Mouse (Mus musculus): ENCODE measurements around the gene Rnase1. TPM values are rescaled to one million over a fixed set of nuclear protein-coding genes. Genes with fewer than 3 reads are reported as not detected.
A peak's percentile ranks its signal among the peaks of the same experiment; 100 is the strongest.
"Not testable (repeated sequence)": the region's sequence is repeated elsewhere in the genome, so short reads cannot be mapped to it uniquely, and the experiment has no call there.

The Rnase1 gene
- not detected in 2 replicates for polyA plus RNA-seq (2011; ENCODE audit: insufficient read depth, insufficient read length, low read depth, missing spikeins)

- H3K27me3 ChIP-seq (ENCODE audit: control insufficient read depth, insufficient read depth, low read length, poor library complexity, severe bottlenecking) = no peaks in the 10 kb centered on the region
- H3K4me3 ChIP-seq (ENCODE audit: low read depth, low read length) = no peak within 1 kb of the TSS
- H3K4me1 ChIP-seq (ENCODE audit: control insufficient read depth, insufficient read depth, low read length) = peaks cover 3% of the 10 kb centered on the region
- H3K27ac ChIP-seq (ENCODE audit: insufficient read depth, low read length) = no peak within 1 kb of the TSS
- H3K36me3 ChIP-seq (ENCODE audit: control insufficient read depth, insufficient read depth, low read length, poor library complexity, severe bottlenecking) = no peaks in the 10 kb centered on the region
- no peaks in the 10 kb centered on the region for H3K9me3 ChIP-seq (replicated peaks; ENCODE audit: control insufficient read depth, insufficient read depth, low read length, poor library complexity, severe bottlenecking)
- H3K9ac ChIP-seq (ENCODE audit: low read depth, poor library complexity, severe bottlenecking) = no peak within 1 kb of the TSS
- TF ChIP-seq CTCF (IDR thresholded peaks at IDR 0.05; ENCODE audit: low read depth, low read length) (no peak), POLR2A (IDR thresholded peaks at IDR 0.05; ENCODE audit: insufficient read depth, low read length) (no peak), EP300 (IDR thresholded peaks at IDR 0.05; ENCODE audit: insufficient read depth, low read depth, low read length) (no peak)
Measured at GRCm38 (mm10) chr14:51146685-51147084, at the start of gene Rnase1. Gene Rnase1, minus strand, starts transcription at chr14:51146785.

- Histone ChIP-seq H3K9ac (ENCODE audit: low read depth, poor library complexity, severe bottlenecking) (no peak overlapping the region), H3K4me3 (ENCODE audit: low read depth, low read length) (no peak overlapping the region), H3K27me3 (ENCODE audit: control insufficient read depth, insufficient read depth, low read length, poor library complexity, severe bottlenecking) (no peaks in the 10 kb centered on the region), H3K9me3 (replicated peaks; ENCODE audit: control insufficient read depth, insufficient read depth, low read length, poor library complexity, severe bottlenecking) (peaks cover 4% of the 10 kb centered on the region; the same call in 1 of the 2 replicates), H3K27ac (ENCODE audit: insufficient read depth, low read length) (no peak overlapping the region), H3K4me1 (ENCODE audit: control insufficient read depth, insufficient read depth, low read length) (no peaks in the 10 kb centered on the region), H3K36me3 (ENCODE audit: control insufficient read depth, insufficient read depth, low read length, poor library complexity, severe bottlenecking) (no peaks in the 10 kb centered on the region)
- TF ChIP-seq EP300 (IDR thresholded peaks at IDR 0.05; ENCODE audit: insufficient read depth, low read depth, low read length) = no peak
- no peak for TF ChIP-seq POLR2A (IDR thresholded peaks at IDR 0.05; ENCODE audit: insufficient read depth, low read length)
- TF ChIP-seq CTCF (IDR thresholded peaks at IDR 0.05; ENCODE audit: low read depth, low read length) = no peak
Measured at GRCm38 (mm10) chr14:51195681-51196080, 49.1 kb upstream of the Rnase1 start.

GRCm38 (mm10) chr14:51181051-51181450, 34.5 kb upstream of the Rnase1 start:
- H3K4me3 ChIP-seq (ENCODE audit: low read depth, low read length); H3K9me3 ChIP-seq (replicated peaks; ENCODE audit: control insufficient read depth, insufficient read depth, low read length, poor library complexity, severe bottlenecking); H3K27ac ChIP-seq (ENCODE audit: insufficient read depth, low read length); H3K36me3 ChIP-seq (ENCODE audit: control insufficient read depth, insufficient read depth, low read length, poor library complexity, severe bottlenecking); H3K27me3 ChIP-seq (ENCODE audit: control insufficient read depth, insufficient read depth, low read length, poor library complexity, severe bottlenecking); H3K4me1 ChIP-seq (ENCODE audit: control insufficient read depth, insufficient read depth, low read length); H3K9ac ChIP-seq (ENCODE audit: low read depth, poor library complexity, severe bottlenecking): not testable (repeated sequence)

GRCm38 (mm10) chr14:51173843-51174242, 27.3 kb upstream of the Rnase1 start:
- TF ChIP-seq EP300 (IDR thresholded peaks at IDR 0.05; ENCODE audit: insufficient read depth, low read depth, low read length) = no peak
- TF ChIP-seq CTCF (IDR thresholded peaks at IDR 0.05; ENCODE audit: low read depth, low read length) = no peak
- no peak for TF ChIP-seq POLR2A (IDR thresholded peaks at IDR 0.05; ENCODE audit: insufficient read depth, low read length)
- Histone ChIP-seq H3K27ac (ENCODE audit: insufficient read depth, low read length) (no peak overlapping the region), H3K9ac (ENCODE audit: low read depth, poor library complexity, severe bottlenecking) (no peak overlapping the region), H3K36me3 (ENCODE audit: control insufficient read depth, insufficient read depth, low read length, poor library complexity, severe bottlenecking) (no peaks in the 10 kb centered on the region), H3K27me3 (ENCODE audit: control insufficient read depth, insufficient read depth, low read length, poor library complexity, severe bottlenecking) (no peaks in the 10 kb centered on the region), H3K9me3 (replicated peaks; ENCODE audit: control insufficient read depth, insufficient read depth, low read length, poor library complexity, severe bottlenecking) (no peaks in the 10 kb centered on the region), H3K4me1 (ENCODE audit: control insufficient read depth, insufficient read depth, low read length) (no peaks in the 10 kb centered on the region), H3K4me3 (ENCODE audit: low read depth, low read length) (no peak overlapping the region)

GRCm38 (mm10) chr14:51172947-51173346, 26.4 kb upstream of the Rnase1 start:
- H3K9me3 ChIP-seq (replicated peaks; ENCODE audit: control insufficient read depth, insufficient read depth, low read length, poor library complexity, severe bottlenecking); H3K27me3 ChIP-seq (ENCODE audit: control insufficient read depth, insufficient read depth, low read length, poor library complexity, severe bottlenecking); H3K4me3 ChIP-seq (ENCODE audit: low read depth, low read length); H3K4me1 ChIP-seq (ENCODE audit: control insufficient read depth, insufficient read depth, low read length); H3K9ac ChIP-seq (ENCODE audit: low read depth, poor library complexity, severe bottlenecking); H3K36me3 ChIP-seq (ENCODE audit: control insufficient read depth, insufficient read depth, low read length, poor library complexity, severe bottlenecking); H3K27ac ChIP-seq (ENCODE audit: insufficient read depth, low read length): not testable (repeated sequence)

- not testable (repeated sequence) for H3K9me3 ChIP-seq (replicated peaks; ENCODE audit: control insufficient read depth, insufficient read depth, low read length, poor library complexity, severe bottlenecking)
Measured at GRCm38 (mm10) chr14:51172095-51172865, 25.7 kb upstream of the Rnase1 start.

More at GRCm38 (mm10) chr14:51172095-51172865, 25.7 kb upstream of the Rnase1 start:
- not testable (repeated sequence) for H3K4me1 ChIP-seq (ENCODE audit: control insufficient read depth, insufficient read depth, low read length); H3K4me3 ChIP-seq (ENCODE audit: low read depth, low read length); H3K27ac ChIP-seq (ENCODE audit: insufficient read depth, low read length); H3K9ac ChIP-seq (ENCODE audit: low read depth, poor library complexity, severe bottlenecking); H3K27me3 ChIP-seq (ENCODE audit: control insufficient read depth, insufficient read depth, low read length, poor library complexity, severe bottlenecking); H3K36me3 ChIP-seq (ENCODE audit: control insufficient read depth, insufficient read depth, low read length, poor library complexity, severe bottlenecking)
- TF ChIP-seq CTCF (IDR thresholded peaks at IDR 0.05; ENCODE audit: low read depth, low read length) = peak; percentile 76
